Mouse (Mus musculus) hindbrain, embryonic 10.5 days (tissue): ENCODE measurements around the gene Tbl2. TPM values are rescaled to one million over a fixed set of nuclear protein-coding genes. Genes with fewer than 3 reads are reported as not detected.

Source experiments
- DNase-seq: peaks from one replicate; pipeline ENCODE4 v3.0.0-alpha.2; 2017; ENCODE audit warnings: low spot score
- H3K27ac ChIP-seq: fragments of 300-500 bp; sonication (generic); 2 replicates; pipeline ENCODE4 v1.5.1; 2016; ENCODE audit warnings: mild to moderate bottlenecking, moderate library complexity
- H3K27me3 ChIP-seq: fragments of 300-500 bp; sonication (generic); 2 replicates; pipeline ENCODE4 v1.6.1; 2016; ENCODE audit warnings: mild to moderate bottlenecking; ENCODE audit not compliant: poor library complexity, insufficient read depth, severe bottlenecking
- H3K36me3 ChIP-seq: fragments of 300-500 bp; sonication (generic); 2 replicates; pipeline ENCODE4 v1.6.1; 2016; ENCODE audit warnings: mild to moderate bottlenecking, moderate library complexity
- H3K4me1 ChIP-seq: fragments of 300-500 bp; sonication (generic); replicated peaks from 2 replicates; pipeline ENCODE4 v1.6.1; 2016; ENCODE audit warnings: mild to moderate bottlenecking
- H3K4me3 ChIP-seq: fragments of 300-500 bp; sonication (generic); 2 replicates; pipeline ENCODE4 v1.5.1; 2016; ENCODE audit warnings: mild to moderate bottlenecking, moderate library complexity
- H3K9me3 ChIP-seq: fragments of 300-500 bp; sonication (generic); 2 replicates; pipeline ENCODE4 v1.6.1; 2016; ENCODE audit warnings: mild to moderate bottlenecking, moderate library complexity
- WGBS: fragments of 180-500 bp; shearing (Covaris S2); methylation state at CpG from one replicate; pipeline ENCODE4 v1.1.7; 2016; 5-methylcytosine and 5-hydroxymethylcytosine counted together
- polyA plus RNA-seq: library from polyadenylated mRNA; unstranded; fragments of >200 nt; fragmentation: Nextera tagmentation; extraction: Ambion mirVana; gene quantifications from 2 replicates; pipeline ENCODE4 v1.2.1, GENCODE M21; 2016

Gene Tbl2
- polyA plus RNA-seq, 1 experiment from 2014 or later: 20.0 TPM

- DNase-seq: no peak
- Histone ChIP-seq H3K4me3 (no peak overlapping the region), H3K9me3 (peaks cover 5% of the 10 kb centered on the region; the same call in 1 of the 2 replicates), H3K27me3 (no peaks in the 10 kb centered on the region), H3K27ac (no peak overlapping the region), H3K4me1 (no peaks in the 10 kb centered on the region; the same call in 1 of the 2 replicates), H3K36me3 (peaks cover 78% of the 10 kb centered on the region)
- 72% methylated on average over 6 of the region's 6 CpGs for WGBS
Measured at GRCm38 (mm10) chr5:135181776-135182175, 32.3 kb downstream of the Tbl2 start.

GRCm38 (mm10) chr5:135183131-135183861, 33.8 kb downstream of the Tbl2 start:
- Histone ChIP-seq H3K27me3 (no peaks in the 10 kb centered on the region), H3K4me1 (no peaks in the 10 kb centered on the region; the same call in 1 of the 2 replicates), H3K9me3 (peaks cover 5% of the 10 kb centered on the region; the same call in 1 of the 2 replicates), H3K27ac (no peak overlapping the region), H3K36me3 (peaks cover 63% of the 10 kb centered on the region), H3K4me3 (no peak overlapping the region)
- DNase-seq: no peak
- WGBS: 61% methylated on average over 8 of the region's 8 CpGs

GRCm38 (mm10) chr5:135185016-135185415, 35.6 kb downstream of the Tbl2 start:
- Histone ChIP-seq H3K4me3 (no peak overlapping the region), H3K36me3 (peaks cover 57% of the 10 kb centered on the region), H3K27me3 (no peaks in the 10 kb centered on the region), H3K9me3 (peaks cover 5% of the 10 kb centered on the region; the same call in 1 of the 2 replicates), H3K27ac (no peak overlapping the region), H3K4me1 (peaks cover 17% of the 10 kb centered on the region)
- DNase-seq: no peak
- 92% methylated on average over 3 of the region's 3 CpGs for WGBS

GRCm38 (mm10) chr5:135185596-135185995, 36.1 kb downstream of the Tbl2 start:
- no peaks in the 10 kb centered on the region for H3K27me3 ChIP-seq
- DNase-seq: no peak
- 28% methylated on average over 3 of the region's 3 CpGs for WGBS
- H3K9me3 ChIP-seq: peaks cover 5% of the 10 kb centered on the region; the same call in 1 of the 2 replicates
- peaks cover 57% of the 10 kb centered on the region for H3K36me3 ChIP-seq
- H3K27ac ChIP-seq: no peak overlapping the region
- peak overlapping the region; percentile 98; the same call in 1 of the 2 replicates for H3K4me3 ChIP-seq
- H3K4me1 ChIP-seq: peaks cover 21% of the 10 kb centered on the region

GRCm38 (mm10) chr5:135186231-135186620, 36.8 kb downstream of the Tbl2 start:
- no peaks in the 10 kb centered on the region for H3K27me3 ChIP-seq
- WGBS: 22% methylated on average over 10 of the region's 10 CpGs
- peaks cover 5% of the 10 kb centered on the region; the same call in 1 of the 2 replicates for H3K9me3 ChIP-seq
- no peak for DNase-seq
- peaks cover 21% of the 10 kb centered on the region for H3K4me1 ChIP-seq
- peak overlapping the region; percentile 99 for H3K27ac ChIP-seq
- peaks cover 57% of the 10 kb centered on the region for H3K36me3 ChIP-seq
- H3K4me3 ChIP-seq: peak overlapping the region; percentile 98

GRCm38 (mm10) chr5:135186621-135187348, 37.3 kb downstream of the Tbl2 start, which contains the start of gene Baz1b:
Baz1b (plus strand) TSS chr5:135187264.
- DNase-seq: peak; percentile 99
- Histone ChIP-seq H3K36me3 (peaks cover 57% of the 10 kb centered on the region), H3K27ac (peak within 1 kb of the TSS; percentile 99), H3K9me3 (peaks cover 5% of the 10 kb centered on the region; the same call in 1 of the 2 replicates), H3K4me3 (peak within 1 kb of the TSS; percentile 98), H3K4me1 (peaks cover 25% of the 10 kb centered on the region), H3K27me3 (no peaks in the 10 kb centered on the region)
- WGBS: under 1% methylated on average over 57 of the region's 57 CpGs

GRCm38 (mm10) chr5:135187349-135188213, 38.1 kb downstream of the Tbl2 start:
- Histone ChIP-seq H3K9me3 (peaks cover 5% of the 10 kb centered on the region; the same call in 1 of the 2 replicates), H3K36me3 (peaks cover 57% of the 10 kb centered on the region), H3K4me1 (peaks cover 31% of the 10 kb centered on the region), H3K4me3 (peak overlapping the region; percentile 98), H3K27me3 (no peaks in the 10 kb centered on the region), H3K27ac (peak overlapping the region; percentile 99)
- WGBS: under 1% methylated on average over 102 of the region's 102 CpGs
- DNase-seq: no peak

GRCm38 (mm10) chr5:135188214-135188554, 38.7 kb downstream of the Tbl2 start:
- peaks cover 35% of the 10 kb centered on the region for H3K4me1 ChIP-seq
- peak overlapping the region; percentile 98 for H3K4me3 ChIP-seq
- peak overlapping the region; percentile 99 for H3K27ac ChIP-seq
- no peak for DNase-seq
- peaks cover 57% of the 10 kb centered on the region for H3K36me3 ChIP-seq
- no peaks in the 10 kb centered on the region for H3K27me3 ChIP-seq
- peaks cover 5% of the 10 kb centered on the region; the same call in 1 of the 2 replicates for H3K9me3 ChIP-seq
- WGBS: 0% methylated on average over 8 of the region's 8 CpGs

- H3K36me3 ChIP-seq: peaks cover 60% of the 10 kb centered on the region
- H3K27me3 ChIP-seq: no peaks in the 10 kb centered on the region
- H3K9me3 ChIP-seq: peaks cover 2% of the 10 kb centered on the region; the same call in 1 of the 2 replicates
- peak overlapping the region; percentile 98 for H3K4me3 ChIP-seq
- WGBS: 71% methylated on average over 2 of the region's 2 CpGs
- no peak overlapping the region for H3K27ac ChIP-seq
- H3K4me1 ChIP-seq: peaks cover 35% of the 10 kb centered on the region
- DNase-seq: no peak
Measured at GRCm38 (mm10) chr5:135189281-135190022, 40.0 kb downstream of the Tbl2 start.

GRCm38 (mm10) chr5:135191620-135192019, 42.2 kb downstream of the Tbl2 start:
- Histone ChIP-seq H3K36me3 (peaks cover 76% of the 10 kb centered on the region), H3K4me3 (0 out of 2 replicates have a peak overlapping the region, but pooled peaks have one; percentile 6), H3K4me1 (peaks cover 35% of the 10 kb centered on the region), H3K9me3 (no peaks in the 10 kb centered on the region), H3K27me3 (no peaks in the 10 kb centered on the region), H3K27ac (no peak overlapping the region)
- peak; percentile 66 for DNase-seq
- 48% methylated on average over 2 of the region's 2 CpGs for WGBS

- Histone ChIP-seq H3K27me3 (no peaks in the 10 kb centered on the region), H3K9me3 (no peaks in the 10 kb centered on the region), H3K4me1 (peaks cover 35% of the 10 kb centered on the region), H3K4me3 (no peak overlapping the region), H3K36me3 (peaks cover 85% of the 10 kb centered on the region), H3K27ac (no peak overlapping the region)
- DNase-seq: no peak
- 91% methylated on average over 1 of the region's 1 CpGs for WGBS
Measured at GRCm38 (mm10) chr5:135192431-135192830, 43.0 kb downstream of the Tbl2 start.

GRCm38 (mm10) chr5:135196367-135196766, 46.9 kb downstream of the Tbl2 start:
- no peaks in the 10 kb centered on the region for H3K9me3 ChIP-seq
- H3K4me1 ChIP-seq: peaks cover 14% of the 10 kb centered on the region
- H3K27me3 ChIP-seq: no peaks in the 10 kb centered on the region
- no peak overlapping the region for H3K4me3 ChIP-seq
- H3K27ac ChIP-seq: no peak overlapping the region
- H3K36me3 ChIP-seq: peaks cover 100% of the 10 kb centered on the region
- DNase-seq: no peak
- 90% methylated on average over 6 of the region's 6 CpGs for WGBS
